ENCODE assay signal across 33 mouse cellular contexts in the genomic region with DNA sequence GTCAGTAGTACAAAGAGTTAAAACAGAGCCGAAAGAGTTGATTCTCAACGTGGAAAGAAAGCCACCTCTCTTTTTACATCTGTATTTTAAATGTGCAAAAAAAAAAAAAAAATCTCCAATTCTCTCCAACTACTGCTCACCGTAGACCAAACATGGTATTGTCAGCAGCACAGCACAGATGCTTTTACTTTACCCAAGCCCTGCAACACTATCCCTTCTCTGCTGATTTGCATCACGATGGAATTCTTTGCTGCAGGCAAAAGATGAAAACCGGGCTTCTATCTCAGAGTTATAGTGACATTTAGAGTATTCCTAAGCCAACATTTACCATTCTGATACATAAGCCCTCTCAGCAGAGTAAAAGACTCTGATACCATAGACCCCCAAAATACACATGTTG.
"Had no signal": no experiment of that assay in that cellular context is flagged by ENCODE, and none has a peak within 500 bp of the region (broad histone marks: within the 10 kb centered on the region; RNA-seq: fewer than 3 reads in every experiment).

No protein-coding gene starts in this region.

- H3K9me3 ChIP-seq: heart, embryonic 13.5 days; heart, embryonic 15.5 days; hindbrain, embryonic 10.5 days; hindbrain, embryonic 12.5 days; hindbrain, embryonic 13.5 days; hindbrain, embryonic 15.5 days; intestine, embryonic 15.5 days; kidney, embryonic 15.5 days had no signal

- ATAC-seq: hindbrain, embryonic 16.5 days; hindbrain, postnatal 0 days; inflammation-experienced regulatory T-cells, adult 6 months; intestine, embryonic 15.5 days; intestine, embryonic 16.5 days; intestine, postnatal 0 days had no signal

- H3K9ac ChIP-seq: heart, embryonic 13.5 days; heart, embryonic 15.5 days; hindbrain, embryonic 12.5 days; hindbrain, embryonic 13.5 days; hindbrain, embryonic 14.5 days; hindbrain, embryonic 15.5 days; intestine, embryonic 15.5 days; kidney, embryonic 15.5 days had no signal

- H3K27me3 ChIP-seq: heart, embryonic 13.5 days; heart, embryonic 15.5 days; hindbrain, embryonic 12.5 days; hindbrain, embryonic 13.5 days; hindbrain, embryonic 15.5 days; intestine, embryonic 15.5 days; kidney, embryonic 15.5 days had no signal

- H3K4me3 ChIP-seq: heart, embryonic 13.5 days; heart, embryonic 15.5 days; hindbrain, embryonic 10.5 days; hindbrain, embryonic 12.5 days; hindbrain, embryonic 13.5 days; hindbrain, embryonic 15.5 days; intestine, embryonic 15.5 days; kidney, embryonic 15.5 days; layer of hippocampus, adult 2 months; left cerebral cortex, adult 2 months had no signal

- DNase-seq: heart, postnatal 10 days; heart, postnatal 14 days; heart, postnatal 36 days; heart, postnatal 4 days; kidney, adult 11 months; kidney, adult 18-20 months; kidney, adult 2 months; kidney, adult 8-10 months; kidney, adult 9 months; kidney, postnatal 10 days; kidney, postnatal 14 days; kidney, postnatal 25 days; kidney, postnatal 36 days; kidney, postnatal 4 days; layer of hippocampus, adult 9-11 months; layer of hippocampus, postnatal 36 days had no signal

- H3K4me2 ChIP-seq: heart, embryonic 13.5 days; heart, embryonic 15.5 days; hindbrain, embryonic 12.5 days; hindbrain, embryonic 13.5 days; hindbrain, embryonic 14.5 days; hindbrain, embryonic 15.5 days; intestine, embryonic 15.5 days; kidney, embryonic 15.5 days had no signal

- H3K27ac ChIP-seq: heart, embryonic 13.5 days; heart, embryonic 15.5 days; hindbrain, embryonic 10.5 days; hindbrain, embryonic 12.5 days; hindbrain, embryonic 13.5 days; hindbrain, embryonic 14.5 days; hindbrain, embryonic 15.5 days; hindbrain, postnatal 0 days; intestine, embryonic 15.5 days; kidney, embryonic 15.5 days; kidney, postnatal 0 days; layer of hippocampus, adult 2 months; left cerebral cortex, adult 2 months had no signal

- H3K36me3 ChIP-seq: heart, embryonic 13.5 days; heart, embryonic 15.5 days; hindbrain, embryonic 10.5 days; hindbrain, embryonic 12.5 days; hindbrain, embryonic 13.5 days; hindbrain, embryonic 15.5 days; intestine, embryonic 15.5 days; kidney, embryonic 15.5 days had no signal

- H3K4me1 ChIP-seq: intestine, embryonic 15.5 days had no signal
